Mouse (Mus musculus) embryonic facial prominence, embryonic 14.5 days (tissue): ENCODE data around the gene Trim6. TPM values are rescaled to one million over a fixed set of nuclear protein-coding genes. Genes with fewer than 3 reads are reported as not detected.

ENCODE experiments used
- ATAC-seq: fragments of 200-750 bp; cut with Nextera tagmentation; 2 replicates; pipeline ENCODE4 v1.8.0; 2017; ENCODE audit warnings: low read depth, moderate number of reproducible peaks, moderate TSS enrichment
- DNase-seq: peaks from one replicate; pipeline ENCODE4 v3.0.0-alpha.2; 2015; ENCODE audit warnings: low spot score
- H3K27ac ChIP-seq: fragments of 300-500 bp; sonication (generic); replicated peaks from 2 replicates; pipeline ENCODE4 v1.5.1; 2014; ENCODE audit warnings: low read depth, mild to moderate bottlenecking, low read length, moderate library complexity
- H3K27me3 ChIP-seq: fragments of 300-500 bp; sonication (generic); replicated peaks from 2 replicates; pipeline ENCODE4 v1.6.1; 2014; ENCODE audit warnings: low read length; ENCODE audit not compliant: control insufficient read depth, insufficient read depth
- H3K36me3 ChIP-seq: fragments of 300-500 bp; sonication (generic); 2 replicates; pipeline ENCODE4 v1.6.1; 2014; ENCODE audit warnings: low read length, mixed read lengths; ENCODE audit not compliant: control insufficient read depth, insufficient read depth
- H3K4me1 ChIP-seq: fragments of 300-500 bp; sonication (generic); 2 replicates; pipeline ENCODE4 v1.6.1; 2014; ENCODE audit warnings: antibody characterized with exemption, low read length; ENCODE audit not compliant: control insufficient read depth, insufficient read depth
- H3K4me2 ChIP-seq: fragments of 300-500 bp; sonication (generic); 2 replicates; pipeline ENCODE4 v1.6.1; 2014; ENCODE audit warnings: low read depth, mild to moderate bottlenecking, low read length, moderate library complexity, mixed read lengths
- H3K4me3 ChIP-seq: fragments of 300-500 bp; sonication (generic); 2 replicates; pipeline ENCODE4 v1.5.1; 2014; ENCODE audit warnings: low read depth, mild to moderate bottlenecking, low read length
- H3K9ac ChIP-seq: fragments of 300-500 bp; sonication (generic); 2 replicates; pipeline ENCODE4 v1.6.1; 2014; ENCODE audit warnings: low read depth, mild to moderate bottlenecking, low read length, moderate library complexity, mixed read lengths
- H3K9me3 ChIP-seq: fragments of 300-500 bp; sonication (generic); 2 replicates; pipeline ENCODE4 v1.6.1; 2016; ENCODE audit warnings: low read length; ENCODE audit not compliant: control insufficient read depth
- WGBS: fragments of 180-500 bp; shearing (Covaris S2); extraction: QIAGEN DNeasy Blood & Tissue Kit; methylation state at CpG from one replicate; pipeline ENCODE4 v1.1.7; 2014; 5-methylcytosine and 5-hydroxymethylcytosine counted together
- polyA plus RNA-seq: library from polyadenylated mRNA; unstranded; fragments of >200 nt; fragmentation: Nextera tagmentation; extraction: Ambion mirVana; gene quantifications from 2 replicates; pipeline ENCODE4 v1.2.1, GENCODE M21; 2014

Gene Trim6
- polyA plus RNA-seq: 0.72 and 0.89 TPM in 2 replicates

GRCm38 (mm10) chr7:104218701-104219569 lies at the start of gene Trim6:
Gene Trim6 (plus strand): TSS chr7:104218793.
- DNase-seq: peak; percentile 45
- peak; percentile 55; the same call in 1 of the 2 replicates for ATAC-seq
- Histone ChIP-seq H3K4me3 (peak within 1 kb of the TSS; percentile 36), H3K9me3 (no peaks in the 10 kb centered on the region), H3K27me3 (no peaks in the 10 kb centered on the region), H3K9ac (peak within 1 kb of the TSS; percentile 56), H3K27ac (no peak within 1 kb of the TSS), H3K36me3 (no peaks in the 10 kb centered on the region), H3K4me1 (0 out of 2 replicates have a peak, but pooled peaks cover 3% of the 10 kb centered on the region), H3K4me2 (peak within 1 kb of the TSS; percentile 60)
- 2% methylated on average over 31 of the region's 37 CpGs for WGBS

GRCm38 (mm10) chr7:104169634-104170204 lies 48.9 kb upstream of the Trim6 start:
- no peaks in the 10 kb centered on the region for H3K27me3 ChIP-seq
- no peak overlapping the region for H3K4me3 ChIP-seq
- H3K36me3 ChIP-seq: no peaks in the 10 kb centered on the region
- no peaks in the 10 kb centered on the region for H3K9me3 ChIP-seq
- no peak overlapping the region for H3K9ac ChIP-seq
- ATAC-seq (peak; percentile 37; the same call in 1 of the 2 replicates), DNase-seq (peak; percentile 20)
- H3K4me2 ChIP-seq: no peak overlapping the region
- WGBS: 78% methylated on average over 6 of the region's 6 CpGs
- H3K4me1 ChIP-seq: no peaks in the 10 kb centered on the region
- no peak overlapping the region for H3K27ac ChIP-seq

GRCm38 (mm10) chr7:104175085-104175484 lies 43.5 kb upstream of the Trim6 start:
- WGBS: 43% methylated on average over 1 of the region's 1 CpGs

GRCm38 (mm10) chr7:104178422-104179054 lies 40.1 kb upstream of the Trim6 start:
- no peaks in the 10 kb centered on the region for H3K9me3 ChIP-seq
- H3K4me1 ChIP-seq: no peaks in the 10 kb centered on the region
- H3K9ac ChIP-seq: no peak overlapping the region
- WGBS: 69% methylated on average over 5 of the region's 5 CpGs
- H3K4me2 ChIP-seq: no peak overlapping the region
- no peak overlapping the region for H3K27ac ChIP-seq
- no peaks in the 10 kb centered on the region for H3K36me3 ChIP-seq
- H3K4me3 ChIP-seq: no peak overlapping the region
- ATAC-seq (no peak), DNase-seq (no peak)
- H3K27me3 ChIP-seq: no peaks in the 10 kb centered on the region

More at GRCm38 (mm10) chr7:104175085-104175484, 43.5 kb upstream of the Trim6 start:
- no peak overlapping the region for H3K4me2 ChIP-seq
- no peak overlapping the region for H3K9ac ChIP-seq
- no peaks in the 10 kb centered on the region for H3K9me3 ChIP-seq
- DNase-seq (no peak), ATAC-seq (no peak)
- no peaks in the 10 kb centered on the region for H3K27me3 ChIP-seq
- no peaks in the 10 kb centered on the region for H3K36me3 ChIP-seq
- no peaks in the 10 kb centered on the region for H3K4me1 ChIP-seq
- H3K4me3 ChIP-seq: no peak overlapping the region
- no peak overlapping the region for H3K27ac ChIP-seq

GRCm38 (mm10) chr7:104179074-104179473 lies 39.5 kb upstream of the Trim6 start:
- H3K4me2 ChIP-seq: no peak overlapping the region

GRCm38 (mm10) chr7:104183292-104183691 lies 35.3 kb upstream of the Trim6 start, which contains the start of gene Olfr648:
Gene Olfr648 (minus strand): TSS chr7:104183392.
- no peak within 1 kb of the TSS for H3K9ac ChIP-seq
- WGBS: 90% methylated on average over 2 of the region's 2 CpGs
- no peaks in the 10 kb centered on the region for H3K4me1 ChIP-seq
- DNase-seq (no peak), ATAC-seq (no peak)
- no peak within 1 kb of the TSS for H3K4me3 ChIP-seq
- H3K27me3 ChIP-seq: no peaks in the 10 kb centered on the region
- no peaks in the 10 kb centered on the region for H3K9me3 ChIP-seq
- H3K4me2 ChIP-seq: no peak within 1 kb of the TSS
- H3K36me3 ChIP-seq: no peaks in the 10 kb centered on the region
- H3K27ac ChIP-seq: no peak within 1 kb of the TSS

More at GRCm38 (mm10) chr7:104179074-104179473, 39.5 kb upstream of the Trim6 start:
- H3K4me3 ChIP-seq: no peak overlapping the region
- H3K9me3 ChIP-seq: no peaks in the 10 kb centered on the region
- no peaks in the 10 kb centered on the region for H3K36me3 ChIP-seq
- WGBS: 76% methylated on average over 1 of the region's 1 CpGs
- no peak overlapping the region for H3K27ac ChIP-seq
- ATAC-seq (no peak), DNase-seq (no peak)
- no peaks in the 10 kb centered on the region for H3K4me1 ChIP-seq
- H3K9ac ChIP-seq: no peak overlapping the region
- no peaks in the 10 kb centered on the region for H3K27me3 ChIP-seq

- DNase-seq (no peak), ATAC-seq (no peak)
- Histone ChIP-seq H3K9ac (no peak overlapping the region), H3K4me2 (no peak overlapping the region), H3K4me1 (no peaks in the 10 kb centered on the region), H3K4me3 (no peak overlapping the region), H3K36me3 (no peaks in the 10 kb centered on the region), H3K27me3 (no peaks in the 10 kb centered on the region), H3K27ac (no peak overlapping the region), H3K9me3 (no peaks in the 10 kb centered on the region)
- 53% methylated on average over 9 of the region's 9 CpGs for WGBS
Measured at GRCm38 (mm10) chr7:104191275-104191674, 27.3 kb upstream of the Trim6 start.

GRCm38 (mm10) chr7:104195885-104196284 lies 22.7 kb upstream of the Trim6 start, which contains the start of gene Olfr649:
Gene Olfr649 (minus strand): TSS chr7:104195985.
- H3K4me1 ChIP-seq: no peaks in the 10 kb centered on the region
- H3K27ac ChIP-seq: no peak within 1 kb of the TSS
- WGBS: 78% methylated on average over 6 of the region's 6 CpGs
- H3K4me3 ChIP-seq: no peak within 1 kb of the TSS
- no peaks in the 10 kb centered on the region for H3K27me3 ChIP-seq
- H3K4me2 ChIP-seq: no peak within 1 kb of the TSS
- DNase-seq (no peak), ATAC-seq (no peak)
- H3K9me3 ChIP-seq: no peaks in the 10 kb centered on the region
- no peak within 1 kb of the TSS for H3K9ac ChIP-seq
- no peaks in the 10 kb centered on the region for H3K36me3 ChIP-seq
